Comparison of ENCODE assay signal across 27 mouse cellular contexts in genomic region chr13:98517666-98518065, GRCm38 (mm10). TPM values are rescaled to one million over a fixed set of nuclear protein-coding genes. Genes with fewer than 3 reads are reported as not detected.
DNase-seq lines count a peak whose midpoint lies in the region; ATAC-seq lines count a peak whose summit lies in the region.
"Had no signal": no experiment of that assay in that cellular context is flagged by ENCODE, and none has a peak within 500 bp of the region (broad histone marks: within the 10 kb centered on the region; RNA-seq: fewer than 3 reads in every experiment).

No protein-coding gene starts in this region.

- peak overlapping the region; percentile 3 for H3K4me2 ChIP-seq in intestine, embryonic 14.5 days (ENCODE audit: low read length)
- no peak overlapping the region for H3K4me2 ChIP-seq in intestine, embryonic 16.5 days (ENCODE audit: low read depth, low read length)
- no peak overlapping the region for H3K4me2 ChIP-seq in midbrain, embryonic 11.5 days
- no peak overlapping the region for H3K4me2 ChIP-seq in midbrain, embryonic 16.5 days (ENCODE audit: low read length)
- H3K4me2 ChIP-seq in embryonic facial prominence, embryonic 11.5 days (ENCODE audit: low read depth, low read length) = no peak overlapping the region
- H3K4me2 ChIP-seq: hindbrain, embryonic 15.5 days; limb, embryonic 15.5 days; midbrain, embryonic 13.5 days; neural tube, embryonic 13.5 days had no signal

- no peaks in the 10 kb centered on the region for H3K36me3 ChIP-seq in intestine, embryonic 14.5 days (ENCODE audit: control insufficient read depth, insufficient read depth, low read length)
- no peaks in the 10 kb centered on the region for H3K36me3 ChIP-seq in intestine, embryonic 16.5 days (ENCODE audit: control insufficient read depth, insufficient read depth, low read length)
- H3K36me3 ChIP-seq in midbrain, embryonic 11.5 days (ENCODE audit: control insufficient read depth, insufficient read depth, low read length) = no peaks in the 10 kb centered on the region
- no peaks in the 10 kb centered on the region for H3K36me3 ChIP-seq in midbrain, embryonic 16.5 days (ENCODE audit: control insufficient read depth, insufficient read depth, low read length)
- H3K36me3 ChIP-seq in embryonic facial prominence, embryonic 11.5 days (replicated peaks; ENCODE audit: control insufficient read depth, insufficient read depth, low read depth, low read length) = no peaks in the 10 kb centered on the region
- no peaks in the 10 kb centered on the region for H3K36me3 ChIP-seq in limb, embryonic 10.5 days
- H3K36me3 ChIP-seq: G1E; heart, embryonic 15.5 days; hindbrain, embryonic 15.5 days; limb, embryonic 15.5 days; midbrain, embryonic 13.5 days; neural tube, embryonic 13.5 days had no signal

- WGBS in intestine, embryonic 14.5 days = 29% methylated on average over 5 of the region's 5 CpGs
- WGBS in intestine, embryonic 16.5 days = 56% methylated on average over 5 of the region's 5 CpGs
- WGBS in midbrain, embryonic 11.5 days = 62% methylated on average over 5 of the region's 5 CpGs
- WGBS in midbrain, embryonic 16.5 days = 53% methylated on average over 5 of the region's 5 CpGs
- WGBS in embryonic facial prominence, embryonic 11.5 days = 19% methylated on average over 5 of the region's 5 CpGs
- 29% methylated on average over 5 of the region's 5 CpGs for WGBS in limb, embryonic 10.5 days

- no peak for ATAC-seq in intestine, embryonic 14.5 days (replicated peaks; ENCODE audit: low FRiP score, low TSS enrichment, low read depth)
- no peak for ATAC-seq in intestine, embryonic 16.5 days
- ATAC-seq in midbrain, embryonic 11.5 days (ENCODE audit: low FRiP score) = no peak
- no peak for ATAC-seq in midbrain, embryonic 16.5 days
- 0 out of 2 replicates have a peak, but pooled peaks have one; percentile 34 for ATAC-seq in embryonic facial prominence, embryonic 11.5 days (replicated peaks; ENCODE audit: insufficient number of reproducible peaks, low FRiP score, low TSS enrichment, low read depth)
- ATAC-seq: forebrain, postnatal 0 days; midbrain, embryonic 13.5 days; Patski had no signal

- no peaks in the 10 kb centered on the region for H3K9me3 ChIP-seq in intestine, embryonic 14.5 days (ENCODE audit: control insufficient read depth, low read length)
- H3K9me3 ChIP-seq in intestine, embryonic 16.5 days (ENCODE audit: control insufficient read depth, low read length) = peaks cover 4% of the 10 kb centered on the region; the same call in 1 of the 2 replicates
- no peaks in the 10 kb centered on the region; the same call in 1 of the 2 replicates for H3K9me3 ChIP-seq in midbrain, embryonic 11.5 days (ENCODE audit: control insufficient read depth, low read length)
- no peaks in the 10 kb centered on the region for H3K9me3 ChIP-seq in midbrain, embryonic 16.5 days (replicated peaks; ENCODE audit: control insufficient read depth, low read length, poor library complexity, severe bottlenecking)
- H3K9me3 ChIP-seq in embryonic facial prominence, embryonic 11.5 days (replicated peaks; ENCODE audit: control insufficient read depth, low read length) = no peaks in the 10 kb centered on the region; the same call in 1 of the 2 replicates
- H3K9me3 ChIP-seq in limb, embryonic 10.5 days (replicated peaks) = no peaks in the 10 kb centered on the region
- H3K9me3 ChIP-seq: G1E; hindbrain, embryonic 15.5 days; neural tube, embryonic 13.5 days had no signal

- H3K4me1 ChIP-seq in intestine, embryonic 14.5 days (replicated peaks; ENCODE audit: control insufficient read depth, insufficient read depth, low read length) = peaks cover 6% of the 10 kb centered on the region; the same call in 1 of the 2 replicates
- no peaks in the 10 kb centered on the region for H3K4me1 ChIP-seq in intestine, embryonic 16.5 days (ENCODE audit: control insufficient read depth, insufficient read depth, low read length)
- no peaks in the 10 kb centered on the region for H3K4me1 ChIP-seq in midbrain, embryonic 11.5 days (ENCODE audit: control insufficient read depth, insufficient read depth, low read length)
- no peaks in the 10 kb centered on the region for H3K4me1 ChIP-seq in midbrain, embryonic 16.5 days (ENCODE audit: control insufficient read depth, insufficient read depth, low read length)
- no peaks in the 10 kb centered on the region; the same call in 1 of the 2 replicates for H3K4me1 ChIP-seq in embryonic facial prominence, embryonic 11.5 days (ENCODE audit: control insufficient read depth, insufficient read depth, low read length)
- peaks cover 21% of the 10 kb centered on the region for H3K4me1 ChIP-seq in limb, embryonic 10.5 days
- H3K4me1 ChIP-seq: heart, embryonic 15.5 days had no signal

- no peak overlapping the region for H3K27ac ChIP-seq in intestine, embryonic 14.5 days (ENCODE audit: low read depth)
- H3K27ac ChIP-seq in intestine, embryonic 16.5 days (ENCODE audit: low read length) = no peak overlapping the region
- H3K27ac ChIP-seq in midbrain, embryonic 11.5 days (ENCODE audit: low read depth, low read length) = no peak overlapping the region
- H3K27ac ChIP-seq in midbrain, embryonic 16.5 days (ENCODE audit: low read length) = no peak overlapping the region
- H3K27ac ChIP-seq in embryonic facial prominence, embryonic 11.5 days (replicated peaks; ENCODE audit: low read depth, low read length) = peak overlapping the region; percentile 36; the same call in 1 of the 2 replicates
- H3K27ac ChIP-seq in limb, embryonic 10.5 days = peak overlapping the region; percentile 53; the same call in 1 of the 2 replicates
- H3K27ac ChIP-seq: heart, adult 2 months; heart, embryonic 15.5 days; hindbrain, embryonic 15.5 days; left cerebral cortex, adult 2 months; limb, embryonic 15.5 days; midbrain, embryonic 13.5 days; neural tube, embryonic 13.5 days had no signal

- H3K9ac ChIP-seq in intestine, embryonic 14.5 days (ENCODE audit: low read length) = no peak overlapping the region
- no peak overlapping the region for H3K9ac ChIP-seq in intestine, embryonic 16.5 days (ENCODE audit: low read depth, low read length)
- no peak overlapping the region for H3K9ac ChIP-seq in midbrain, embryonic 11.5 days (ENCODE audit: low read length)
- no peak overlapping the region for H3K9ac ChIP-seq in midbrain, embryonic 16.5 days (ENCODE audit: low read depth, low read length)
- H3K9ac ChIP-seq in embryonic facial prominence, embryonic 11.5 days (replicated peaks; ENCODE audit: low read length) = no peak overlapping the region
- H3K9ac ChIP-seq: forebrain, postnatal 0 days; heart, embryonic 15.5 days; hindbrain, embryonic 15.5 days; limb, embryonic 15.5 days; midbrain, embryonic 13.5 days; neural tube, embryonic 13.5 days had no signal

- no peak overlapping the region for H3K4me3 ChIP-seq in intestine, embryonic 14.5 days (ENCODE audit: low read depth, low read length)
- no peak overlapping the region for H3K4me3 ChIP-seq in intestine, embryonic 16.5 days (ENCODE audit: low read length)
- no peak overlapping the region for H3K4me3 ChIP-seq in midbrain, embryonic 11.5 days (ENCODE audit: low read depth, low read length)
- no peak overlapping the region for H3K4me3 ChIP-seq in midbrain, embryonic 16.5 days (ENCODE audit: low read depth, low read length)
- H3K4me3 ChIP-seq in embryonic facial prominence, embryonic 11.5 days (ENCODE audit: low read depth, low read length) = no peak overlapping the region
- H3K4me3 ChIP-seq in limb, embryonic 10.5 days = no peak overlapping the region
- H3K4me3 ChIP-seq: heart, adult 2 months; heart, embryonic 15.5 days; hindbrain, embryonic 15.5 days; left cerebral cortex, adult 2 months; limb, embryonic 15.5 days; midbrain, embryonic 13.5 days; neural tube, embryonic 13.5 days had no signal

- peak; percentile 51 for DNase-seq in intestine, embryonic 14.5 days (ENCODE audit: low spot score)
- DNase-seq in midbrain, embryonic 11.5 days (ENCODE audit: low spot score, missing footprints) = peak; percentile 82
- DNase-seq in embryonic facial prominence, embryonic 11.5 days (ENCODE audit: low spot score) = no peak
- peak; percentile 30 for DNase-seq in limb, embryonic 10.5 days (ENCODE audit: low spot score)
- no peak for DNase-seq in lung, postnatal 36 days
- DNase-seq: adrenal gland, adult 2 months; cerebellum, adult 11-12 months; cerebellum, postnatal 10 days; gastrocnemius, postnatal 14 days; heart, adult 2 months; heart, postnatal 36 days; kidney, adult 11 months; kidney, postnatal 10 days; lung, postnatal 10 days; right cerebral cortex, postnatal 4 days had no signal

- H3K27me3 ChIP-seq in intestine, embryonic 14.5 days (replicated peaks; ENCODE audit: control insufficient read depth, insufficient read depth, low read length) = no peaks in the 10 kb centered on the region
- no peaks in the 10 kb centered on the region for H3K27me3 ChIP-seq in intestine, embryonic 16.5 days (replicated peaks; ENCODE audit: control insufficient read depth, insufficient read depth, low read length)
- H3K27me3 ChIP-seq in midbrain, embryonic 11.5 days (ENCODE audit: control insufficient read depth, insufficient read depth, low read length) = no peaks in the 10 kb centered on the region; the same call in none of the 2 replicates
- no peaks in the 10 kb centered on the region for H3K27me3 ChIP-seq in midbrain, embryonic 16.5 days (ENCODE audit: control insufficient read depth, insufficient read depth, low read depth, low read length)
- no peaks in the 10 kb centered on the region for H3K27me3 ChIP-seq in embryonic facial prominence, embryonic 11.5 days (ENCODE audit: control insufficient read depth, insufficient read depth, low read length)
- H3K27me3 ChIP-seq in limb, embryonic 10.5 days (ENCODE audit: low read depth, poor library complexity, severe bottlenecking) = peaks cover 26% of the 10 kb centered on the region; the same call in 1 of the 2 replicates
- H3K27me3 ChIP-seq: CH12.LX; heart, embryonic 15.5 days; Patski had no signal

RNA-seq across cellular contexts. Expression of gene Gm10320, which starts 25.9 kb away (rescaled TPM):
- polyA plus RNA-seq in intestine, embryonic 14.5 days (2014; fragmentation: Nextera tagmentation; extraction: Ambion mirVana) = 1.3 and 1.4 TPM in 2 replicates
- polyA plus RNA-seq in intestine, embryonic 16.5 days (2015; fragmentation: Nextera tagmentation; extraction: Ambion mirVana) = 1.3 and 2.5 TPM in 2 replicates
- 0.88 and 1.0 TPM in 2 replicates for polyA plus RNA-seq in midbrain, embryonic 11.5 days (2014; fragmentation: Nextera tagmentation; extraction: Ambion mirVana)
- 1.0 and 1.2 TPM in 2 replicates for polyA plus RNA-seq in midbrain, embryonic 16.5 days (2015; fragmentation: Nextera tagmentation; extraction: Ambion mirVana)
- 1.2 and 1.5 TPM in 2 replicates for polyA plus RNA-seq in embryonic facial prominence, embryonic 11.5 days (2014; fragmentation: Nextera tagmentation; extraction: Ambion mirVana)
- polyA plus RNA-seq in limb, embryonic 10.5 days (2016; fragmentation: Nextera tagmentation; extraction: Ambion mirVana) = 0.70 and 1.5 TPM in 2 replicates

Comparison
In these comparisons a context has a peak if more than half of its experiments do, and no peak if none do; other contexts are left out.
1. DNase-seq: peak in intestine, embryonic 14.5 days (single experiment), midbrain, embryonic 11.5 days (single experiment) and limb, embryonic 10.5 days (single experiment); none in embryonic facial prominence, embryonic 11.5 days (single experiment) and lung, postnatal 36 days (single experiment).
2. H3K27ac ChIP-seq: peak in embryonic facial prominence, embryonic 11.5 days (single experiment) and limb, embryonic 10.5 days (single experiment); none in intestine, embryonic 14.5 days (single experiment), intestine, embryonic 16.5 days (single experiment), midbrain, embryonic 11.5 days (single experiment) and midbrain, embryonic 16.5 days (single experiment).